In genomic region chr6:114929346-114929745, GRCm38 (mm10) we compare ENCODE assay signal across 8 mouse cellular contexts. TPM values are rescaled to one million over a fixed set of nuclear protein-coding genes. Genes with fewer than 3 reads are reported as not detected.
A peak's percentile ranks its signal among the peaks of the same experiment; 100 is the strongest.
DNase-seq lines count a peak whose midpoint lies in the region; ATAC-seq and TF ChIP-seq lines count a peak whose summit lies in the region.

No protein-coding gene starts in this region.

- ATAC-seq in G1E (ENCODE audit: extremely low read depth, insufficient number of reproducible peaks, low FRiP score, poor library complexity, severe bottlenecking), result peak; percentile 48
- ATAC-seq in intestine, postnatal 0 days, result peak; percentile 14

- 0 out of 2 replicates have a peak overlapping the region, but pooled peaks have one; percentile 15 for H3K4me3 ChIP-seq in gastrocnemius, adult 2 months
- H3K4me3 ChIP-seq in G1E (ENCODE audit: low read depth, low read length), result no peak overlapping the region
- H3K4me3 ChIP-seq in embryonic facial prominence, embryonic 10.5 days, result no peak overlapping the region
- no peak overlapping the region; the same call in 1 of the 2 replicates for H3K4me3 ChIP-seq in intestine, postnatal 0 days (ENCODE audit: low read depth, low read length)

- H3K4me1 ChIP-seq in G1E (ENCODE audit: insufficient read depth, low read depth, low read length), result peaks cover 8% of the 10 kb centered on the region
- peaks cover 29% of the 10 kb centered on the region for H3K4me1 ChIP-seq in embryonic facial prominence, embryonic 10.5 days
- H3K4me1 ChIP-seq in intestine, postnatal 0 days (replicated peaks; ENCODE audit: control insufficient read depth, insufficient read depth, low read length), result no peaks in the 10 kb centered on the region; the same call in 1 of the 2 replicates

- peaks cover 18% of the 10 kb centered on the region for H3K27me3 ChIP-seq in G1E (ENCODE audit: insufficient read depth, low read length)
- H3K27me3 ChIP-seq in embryonic facial prominence, embryonic 10.5 days (replicated peaks; ENCODE audit: low read depth, poor library complexity, severe bottlenecking), result 0 out of 2 replicates have a peak, but pooled peaks cover 3% of the 10 kb centered on the region
- H3K27me3 ChIP-seq in intestine, postnatal 0 days (replicated peaks; ENCODE audit: control insufficient read depth, insufficient read depth, low read length), result no peaks in the 10 kb centered on the region

- TF ChIP-seq CTCF in gastrocnemius, adult 2 months (IDR thresholded peaks at IDR 0.05), result peak; percentile 72
- TF ChIP-seq CTCF in G1E (IDR thresholded peaks at IDR 0.05; ENCODE audit: low read depth, low read length), result peak; percentile 32; the same call in 1 of the 2 replicates
- peak; percentile 87 for TF ChIP-seq CTCF in intestine, postnatal 0 days (IDR thresholded peaks at IDR 0.05; ENCODE audit: low read depth)

- no peaks in the 10 kb centered on the region for H3K36me3 ChIP-seq in G1E (replicated peaks)
- no peaks in the 10 kb centered on the region for H3K36me3 ChIP-seq in embryonic facial prominence, embryonic 10.5 days (replicated peaks)
- no peaks in the 10 kb centered on the region for H3K36me3 ChIP-seq in intestine, postnatal 0 days (ENCODE audit: control insufficient read depth, insufficient read depth)

- DNase-seq in gastrocnemius, adult 2 months, result no peak
- DNase-seq in gastrocnemius, adult 18-20 months (ENCODE audit: low spot score), result no peak
- DNase-seq in G1E (ENCODE audit: low spot score), result no peak
- peak; percentile 55 for DNase-seq in embryonic facial prominence, embryonic 10.5 days (ENCODE audit: low spot score)
- peak; percentile 61 for DNase-seq in mesoderm, embryonic 11.5 days (ENCODE audit: low read depth, low spot score)
- DNase-seq in gastrocnemius, adult 8-10 months (ENCODE audit: low spot score in 2 of 2), result no peak
- no peak for DNase-seq in adrenal gland, adult 18-20 months (ENCODE audit: low spot score in 2 of 2)

- no peak overlapping the region for H3K9ac ChIP-seq in intestine, postnatal 0 days (ENCODE audit: low read depth, low read length)

- H3K4me2 ChIP-seq in intestine, postnatal 0 days (replicated peaks; ENCODE audit: low read depth), result peak overlapping the region; percentile 63

- peak overlapping the region; percentile 25; the same call in 1 of the 2 replicates for H3K27ac ChIP-seq in gastrocnemius, adult 2 months
- H3K27ac ChIP-seq in embryonic facial prominence, embryonic 10.5 days (replicated peaks), result no peak overlapping the region
- no peak overlapping the region for H3K27ac ChIP-seq in intestine, postnatal 0 days (ENCODE audit: low read depth, low read length)

- H3K9me3 ChIP-seq in G1E (replicated peaks), result no peaks in the 10 kb centered on the region; the same call in 1 of the 2 replicates
- H3K9me3 ChIP-seq in embryonic facial prominence, embryonic 10.5 days, result peaks cover 5% of the 10 kb centered on the region; the same call in 1 of the 2 replicates
- H3K9me3 ChIP-seq in intestine, postnatal 0 days (ENCODE audit: control insufficient read depth), result no peaks in the 10 kb centered on the region

- intact Hi-C loops in gastrocnemius, adult 2 months (cut with DNase I), result loop anchor here (1.0 to 2.0 kb wide), 3 partner anchors 39 to 99 kb away; partner anchors contain the start of gene Vgll4

RNA-seq across cellular contexts. Expression of gene Vgll4, which starts 40.4 kb away (rescaled TPM):
- total RNA-seq in gastrocnemius, adult 2 months (2021), result 10 to 100 TPM; 16.7 to 25.6 TPM
- total RNA-seq in gastrocnemius, adult 18-20 months (2021), result 10 to 100 TPM; 11.7 to 19.0 TPM
- 22.9 and 33.3 TPM in 2 replicates for total RNA-seq in G1E (2014; fragmentation: Nextera tagmentation)
- total RNA-seq in G1E (2017), result 34.6 and 35.0 TPM in 2 replicates
- 39.4 and 40.7 TPM in 2 replicates for polyA plus RNA-seq in G1E (2012)
- 98.8 and 111 TPM in 2 replicates for polyA plus RNA-seq in embryonic facial prominence, embryonic 10.5 days (2016; fragmentation: Nextera tagmentation; extraction: Ambion mirVana)
- polyA plus RNA-seq in intestine, postnatal 0 days (2015; fragmentation: Nextera tagmentation; extraction: Ambion mirVana), result 31.1 and 33.0 TPM in 2 replicates
- 10 to 100 TPM; 17.5 to 30.1 (median 21.6) TPM for total RNA-seq in gastrocnemius, adult 8-10 months (2022)
- total RNA-seq in adrenal gland, adult 18-20 months (2021), result 10 to 100 TPM; 50.6 to 80.7 TPM

Comparison
In these comparisons a context has a peak if more than half of its experiments do, and no peak if none do; other contexts are left out.
1. DNase-seq: peak in embryonic facial prominence, embryonic 10.5 days (single experiment) and mesoderm, embryonic 11.5 days (single experiment); none in gastrocnemius, adult 2 months (single experiment), gastrocnemius, adult 18-20 months (single experiment), G1E (single experiment), gastrocnemius, adult 8-10 months (0 of 2) and adrenal gland, adult 18-20 months (0 of 2).
2. CTCF ChIP-seq: peak in every context shown above with its lines; median percentile 87 in intestine, postnatal 0 days; 72 in gastrocnemius, adult 2 months; 32 in G1E.